Mouse (Mus musculus): Measurements from ENCODE around the gene Abcd3. TPM values are rescaled to one million over a fixed set of nuclear protein-coding genes. Genes with fewer than 3 reads are reported as not detected.

Abcd3 gene
- polyA plus RNA-seq (2012; ENCODE audit: insufficient read depth, insufficient read length, low replicate concordance, missing spikeins), result 174 TPM in 1 of 2 replicates, not detected in the other

- TF ChIP-seq POLR2A (IDR thresholded peaks at IDR 0.05; ENCODE audit: insufficient read depth, low read depth, low read length) (peak; percentile 44; the same call in 1 of the 2 replicates), CTCF (IDR thresholded peaks at IDR 0.05; ENCODE audit: insufficient read depth, low read depth, low read length) (no peak)
These were observed at the start of gene Abcd3 for GRCm38 (mm10) chr3:121814877-121815548. Gene Abcd3, minus strand, starts transcription at chr3:121815302.

GRCm38 (mm10) chr3:121859142-121859541, 44.0 kb upstream of the Abcd3 start:
- H3K4me3 ChIP-seq (ENCODE audit: insufficient read depth, low read depth, low read length), result no peak overlapping the region
- 57% methylated on average over 5 of the region's 5 CpGs for WGBS

More at GRCm38 (mm10) chr3:121814877-121815548, at the start of gene Abcd3:
- Histone ChIP-seq H3K4me3 (ENCODE audit: insufficient read depth, low read depth, low read length) (peak within 1 kb of the TSS; percentile 90), H3K27ac (ENCODE audit: insufficient read depth, low read depth, low read length) (peak within 1 kb of the TSS; percentile 93), H3K4me1 (ENCODE audit: control insufficient read depth, insufficient read depth, low read length) (peaks cover 3% of the 10 kb centered on the region; the same call in 1 of the 2 replicates)
- under 1% methylated on average over 93 of the region's 99 CpGs for WGBS

GRCm38 (mm10) chr3:121856131-121856530, 41.0 kb upstream of the Abcd3 start:
- TF ChIP-seq CTCF (IDR thresholded peaks at IDR 0.05; ENCODE audit: insufficient read depth, low read depth, low read length) (no peak), POLR2A (IDR thresholded peaks at IDR 0.05; ENCODE audit: insufficient read depth, low read depth, low read length) (no peak)
- WGBS, result 94% methylated on average over 4 of the region's 4 CpGs
- no peak overlapping the region for H3K27ac ChIP-seq (ENCODE audit: insufficient read depth, low read depth, low read length)
- H3K4me3 ChIP-seq (ENCODE audit: insufficient read depth, low read depth, low read length), result no peak overlapping the region
- no peaks in the 10 kb centered on the region for H3K4me1 ChIP-seq (ENCODE audit: control insufficient read depth, insufficient read depth, low read length)

More at GRCm38 (mm10) chr3:121859142-121859541, 44.0 kb upstream of the Abcd3 start:
- TF ChIP-seq POLR2A (IDR thresholded peaks at IDR 0.05; ENCODE audit: insufficient read depth, low read depth, low read length) (no peak), CTCF (IDR thresholded peaks at IDR 0.05; ENCODE audit: insufficient read depth, low read depth, low read length) (no peak)
- Histone ChIP-seq H3K27ac (ENCODE audit: insufficient read depth, low read depth, low read length) (no peak overlapping the region), H3K4me1 (ENCODE audit: control insufficient read depth, insufficient read depth, low read length) (no peaks in the 10 kb centered on the region)

- H3K4me3 ChIP-seq (ENCODE audit: insufficient read depth, low read depth, low read length), result no peak overlapping the region
- no peak overlapping the region for H3K27ac ChIP-seq (ENCODE audit: insufficient read depth, low read depth, low read length)
- no peaks in the 10 kb centered on the region for H3K4me1 ChIP-seq (ENCODE audit: control insufficient read depth, insufficient read depth, low read length)
- 77% methylated on average over 5 of the region's 5 CpGs for WGBS
- TF ChIP-seq CTCF (IDR thresholded peaks at IDR 0.05; ENCODE audit: insufficient read depth, low read depth, low read length) (no peak), POLR2A (IDR thresholded peaks at IDR 0.05; ENCODE audit: insufficient read depth, low read depth, low read length) (no peak)
These were observed 38.8 kb upstream of the Abcd3 start for GRCm38 (mm10) chr3:121853781-121854520.

- H3K4me1 ChIP-seq (ENCODE audit: control insufficient read depth, insufficient read depth, low read length), result no peaks in the 10 kb centered on the region
- no peak overlapping the region for H3K4me3 ChIP-seq (ENCODE audit: insufficient read depth, low read depth, low read length)
- no peak overlapping the region for H3K27ac ChIP-seq (ENCODE audit: insufficient read depth, low read depth, low read length)
- TF ChIP-seq CTCF (IDR thresholded peaks at IDR 0.05; ENCODE audit: insufficient read depth, low read depth, low read length) (no peak), POLR2A (IDR thresholded peaks at IDR 0.05; ENCODE audit: insufficient read depth, low read depth, low read length) (no peak)
- WGBS, result 73% methylated on average over 4 of the region's 4 CpGs
These were observed 37.1 kb upstream of the Abcd3 start for GRCm38 (mm10) chr3:121852074-121852826.

- no peak for TF ChIP-seq CTCF (IDR thresholded peaks at IDR 0.05; ENCODE audit: insufficient read depth, low read depth, low read length)
- no peak for TF ChIP-seq POLR2A (IDR thresholded peaks at IDR 0.05; ENCODE audit: insufficient read depth, low read depth, low read length)
- Histone ChIP-seq H3K4me1 (ENCODE audit: control insufficient read depth, insufficient read depth, low read length) (no peaks in the 10 kb centered on the region), H3K4me3 (ENCODE audit: insufficient read depth, low read depth, low read length) (no peak overlapping the region), H3K27ac (ENCODE audit: insufficient read depth, low read depth, low read length) (no peak overlapping the region)
- WGBS, result 96% methylated on average over 3 of the region's 3 CpGs
These were observed 35.9 kb upstream of the Abcd3 start for GRCm38 (mm10) chr3:121851006-121851405.

- Histone ChIP-seq H3K27ac (ENCODE audit: insufficient read depth, low read depth, low read length) (no peak overlapping the region), H3K4me1 (ENCODE audit: control insufficient read depth, insufficient read depth, low read length) (no peaks in the 10 kb centered on the region), H3K4me3 (ENCODE audit: insufficient read depth, low read depth, low read length) (no peak overlapping the region)
- no peak for TF ChIP-seq POLR2A (IDR thresholded peaks at IDR 0.05; ENCODE audit: insufficient read depth, low read depth, low read length)
- TF ChIP-seq CTCF (IDR thresholded peaks at IDR 0.05; ENCODE audit: insufficient read depth, low read depth, low read length), result no peak
- WGBS, result 96% methylated on average over 4 of the region's 4 CpGs
These were observed 35.3 kb upstream of the Abcd3 start for GRCm38 (mm10) chr3:121850381-121850780.

GRCm38 (mm10) chr3:121847296-121847695, 32.2 kb upstream of the Abcd3 start:
- Histone ChIP-seq H3K4me3 (ENCODE audit: insufficient read depth, low read depth, low read length) (no peak overlapping the region), H3K4me1 (ENCODE audit: control insufficient read depth, insufficient read depth, low read length) (no peaks in the 10 kb centered on the region), H3K27ac (ENCODE audit: insufficient read depth, low read depth, low read length) (no peak overlapping the region)
- TF ChIP-seq CTCF (IDR thresholded peaks at IDR 0.05; ENCODE audit: insufficient read depth, low read depth, low read length), result no peak
- no peak for TF ChIP-seq POLR2A (IDR thresholded peaks at IDR 0.05; ENCODE audit: insufficient read depth, low read depth, low read length)

Data from olfactory bulb, adult 2 months (tissue).